Mouse (Mus musculus): ENCODE data around the gene Tnfsf10.
A peak's percentile ranks its signal among the peaks of the same experiment; 100 is the strongest.

The Tnfsf10 gene

DNA sequence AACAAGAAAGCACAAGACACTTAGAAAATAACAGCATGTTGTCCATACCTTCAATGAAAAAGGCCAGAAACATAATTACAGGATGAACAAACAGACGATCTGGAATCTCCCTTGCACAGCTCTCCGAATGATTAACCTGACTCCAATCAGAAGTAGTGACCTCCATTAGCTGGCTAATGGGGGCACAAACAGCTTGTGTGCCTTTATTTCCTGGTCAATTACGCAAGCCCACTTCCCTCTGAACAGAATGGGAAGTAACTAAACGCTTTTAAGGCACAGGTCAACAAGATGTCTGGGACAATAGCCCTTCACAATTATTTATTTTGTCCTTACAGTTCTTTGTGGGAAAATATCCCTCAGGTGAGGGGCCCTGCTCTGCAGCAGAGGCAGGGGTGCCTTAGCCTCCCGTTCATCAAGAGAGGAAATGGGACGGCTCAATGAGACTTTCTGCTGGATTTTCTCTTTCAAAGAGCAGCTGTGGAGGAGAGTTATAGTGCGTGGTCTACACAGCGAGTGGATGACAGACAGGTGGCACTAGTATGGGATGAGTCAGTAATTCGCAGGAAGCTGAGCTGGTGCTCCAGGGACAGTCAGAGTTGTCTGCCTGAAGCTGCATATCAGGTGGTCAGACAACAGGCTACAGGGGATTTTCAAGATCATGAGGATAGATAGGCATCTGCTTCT is 14.3 kb upstream of the Tnfsf10 start:
- DNase-seq (ENCODE audit: extremely low read depth, low read depth): no peak

- no peak for DNase-seq (ENCODE audit: extremely low read depth, low read depth)
Measured at GRCm38 (mm10) chr3:27306815-27307214, 10.0 kb upstream of the Tnfsf10 start.

- DNase-seq (ENCODE audit: extremely low read depth, low read depth): no peak
Measured at GRCm38 (mm10) chr3:27310973-27311372, 5.9 kb upstream of the Tnfsf10 start.

GRCm38 (mm10) chr3:27311475-27311874 is 5.4 kb upstream of the Tnfsf10 start:
- no peak for DNase-seq (ENCODE audit: extremely low read depth, low read depth)

GRCm38 (mm10) chr3:27314506-27315164 is 2.2 kb upstream of the Tnfsf10 start:
- no peak for DNase-seq (ENCODE audit: extremely low read depth, low read depth)

GRCm38 (mm10) chr3:27317288-27318024 is 628 bp downstream of the Tnfsf10 start:
- peak; percentile 3 for DNase-seq (ENCODE audit: extremely low read depth, low read depth)

DNA sequence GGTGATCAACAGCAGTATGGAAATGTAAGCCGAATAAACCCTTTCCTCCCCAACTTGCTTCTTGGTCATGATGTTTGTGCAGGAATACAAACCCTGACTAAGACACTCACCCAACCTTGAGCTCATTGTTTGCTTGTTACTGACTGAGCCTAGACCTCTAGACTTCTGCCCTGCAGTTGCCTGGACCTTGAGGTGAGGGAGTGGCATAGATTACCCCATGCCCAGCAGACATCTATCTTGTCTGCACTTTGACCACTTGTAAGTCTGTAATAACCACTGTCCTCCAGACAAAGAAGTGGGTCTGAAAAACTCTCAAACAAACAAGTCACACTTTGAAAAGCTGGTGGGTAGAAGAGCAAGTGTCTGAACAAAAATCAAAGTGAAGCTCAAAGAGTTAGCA is 2.8 kb downstream of the Tnfsf10 start:
- no peak for DNase-seq (ENCODE audit: extremely low read depth, low read depth)

DNA sequence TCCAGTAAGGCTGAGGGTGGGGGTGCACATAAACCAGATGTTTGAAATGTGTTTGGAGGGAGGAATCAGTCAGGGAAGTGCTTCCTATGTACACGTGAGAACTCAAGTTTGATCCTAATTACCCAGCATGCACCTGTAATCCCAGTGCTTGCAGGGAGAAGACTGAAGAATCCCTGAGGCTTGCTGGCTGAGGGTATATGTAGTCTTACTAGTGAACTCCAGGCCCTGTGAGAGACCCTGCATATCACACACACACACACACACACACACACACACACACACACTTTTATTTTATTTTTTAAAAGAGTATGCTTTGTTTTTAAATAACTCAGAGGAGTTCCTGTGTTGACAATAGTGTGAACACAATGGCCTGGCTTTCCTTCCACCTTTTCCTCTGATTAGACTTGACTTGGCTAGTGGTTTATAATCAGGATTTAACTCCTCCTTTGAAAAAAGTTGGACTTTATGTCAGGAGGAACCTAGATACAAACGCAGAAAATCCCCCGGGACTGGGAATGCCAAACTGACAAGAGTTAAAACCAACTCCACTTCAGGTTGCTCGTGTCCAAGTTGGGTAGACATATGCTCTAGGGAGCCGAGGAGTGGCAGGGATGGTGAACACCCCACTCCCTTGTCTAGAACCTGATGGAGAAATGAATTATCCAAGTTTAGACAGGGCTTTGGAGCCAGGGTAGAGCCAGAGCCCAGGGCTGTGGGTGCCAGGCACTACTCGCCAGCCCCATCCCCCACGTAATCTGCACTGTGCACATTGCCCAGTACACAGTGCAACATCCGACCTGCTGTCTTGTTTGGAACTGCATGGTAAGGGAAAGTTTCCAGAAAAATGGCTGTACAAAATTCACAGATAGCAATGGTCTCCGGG is 4.0 kb downstream of the Tnfsf10 start:
- DNase-seq (ENCODE audit: extremely low read depth, low read depth): no peak

DNA sequence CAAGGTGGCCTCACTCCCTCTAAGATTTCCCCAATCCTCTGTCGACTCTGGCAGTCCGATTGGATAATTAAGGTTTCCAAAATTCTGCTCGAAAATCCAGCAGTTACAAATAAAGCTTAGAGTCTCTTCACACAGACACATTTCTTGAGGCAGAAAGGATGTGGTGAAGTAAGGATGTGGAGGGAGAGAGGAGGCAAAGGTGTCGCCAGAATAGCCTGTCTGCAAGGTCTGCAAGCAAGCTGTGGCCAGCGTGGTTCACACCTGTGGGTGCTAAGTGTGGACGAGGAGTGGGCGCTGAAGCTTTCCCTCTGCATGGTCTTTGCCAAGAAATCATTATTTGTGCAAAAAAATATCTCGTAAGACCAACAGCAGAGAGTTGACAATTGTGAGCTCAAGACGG is 5.8 kb downstream of the Tnfsf10 start:
- no peak for DNase-seq (ENCODE audit: extremely low read depth, low read depth)

GRCm38 (mm10) chr3:27323551-27323950 is 6.7 kb downstream of the Tnfsf10 start:
- no peak for DNase-seq (ENCODE audit: extremely low read depth, low read depth)

DNA sequence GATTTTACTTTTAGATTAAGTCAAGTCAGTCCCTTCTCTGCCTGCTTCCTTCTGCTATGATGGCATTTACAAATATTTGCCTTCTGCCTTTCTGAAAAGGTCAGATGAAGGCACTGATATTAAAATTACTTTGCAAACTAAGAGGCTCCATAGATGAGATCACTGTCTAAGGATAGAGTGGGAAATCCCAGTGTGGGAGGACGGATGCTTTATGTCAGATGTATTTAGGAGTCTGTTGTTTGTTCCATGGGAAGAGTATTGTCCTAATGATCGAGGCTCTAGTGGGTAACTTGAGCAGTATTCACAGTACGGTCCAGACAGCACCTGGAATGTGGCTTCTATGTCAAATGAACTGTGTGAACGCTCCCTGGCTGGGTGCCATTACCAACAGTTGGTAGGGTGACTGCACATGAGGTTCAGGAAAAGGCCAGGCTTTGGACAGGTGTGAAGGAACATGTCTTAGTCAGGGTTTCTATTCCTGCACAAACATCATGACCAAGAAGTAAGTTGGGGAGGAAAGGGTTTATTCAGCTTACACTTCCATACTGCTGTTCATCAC is 9.9 kb downstream of the Tnfsf10 start:
- DNase-seq (ENCODE audit: extremely low read depth, low read depth): no peak

- DNase-seq (ENCODE audit: extremely low read depth, low read depth): no peak
Measured at GRCm38 (mm10) chr3:27330706-27331105, 13.9 kb downstream of the Tnfsf10 start.

- peak; percentile 5 for DNase-seq (ENCODE audit: extremely low read depth, low read depth)
Measured at GRCm38 (mm10) chr3:27338437-27338836, 21.6 kb downstream of the Tnfsf10 start.

DNA sequence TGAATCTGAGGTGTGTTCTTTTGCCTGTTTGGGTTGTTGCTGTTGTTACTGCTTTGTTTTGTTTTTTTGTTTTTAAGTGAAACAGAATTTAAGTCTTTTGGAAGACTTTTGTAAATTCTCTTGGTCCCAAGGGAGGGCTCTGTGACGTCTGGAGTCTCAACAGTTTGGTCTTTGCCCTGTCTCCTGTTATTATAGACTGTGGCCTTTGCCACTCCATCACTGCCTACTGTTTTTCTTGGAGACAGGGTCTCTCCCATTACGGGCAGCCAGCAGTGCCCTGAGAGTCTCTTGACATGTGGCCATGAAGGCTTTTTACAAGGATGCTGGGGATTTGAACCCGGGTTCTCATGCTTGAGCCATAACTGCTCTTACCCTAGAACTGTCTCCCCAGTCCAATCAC is 22.1 kb downstream of the Tnfsf10 start:
- DNase-seq (ENCODE audit: extremely low read depth, low read depth): no peak

DNA sequence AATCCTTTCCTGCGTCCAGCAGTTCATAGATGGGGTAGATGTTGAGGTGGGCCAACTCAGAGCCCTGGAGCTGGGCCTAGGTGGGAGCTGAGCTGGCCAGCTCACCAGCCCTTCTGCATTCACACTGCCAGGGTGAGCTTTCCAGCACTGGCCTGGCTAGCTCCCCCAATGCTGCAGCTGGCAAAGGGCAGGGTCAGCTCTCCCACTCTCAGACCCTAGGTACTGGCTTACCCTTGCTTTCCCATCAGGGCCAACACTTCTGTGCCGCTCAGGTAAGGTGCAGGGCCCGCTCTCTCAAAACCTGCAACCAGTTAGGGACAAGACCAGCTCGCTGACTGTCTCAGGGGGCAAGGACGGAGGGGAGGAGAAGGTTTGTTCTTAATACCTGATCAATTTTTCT is 23.9 kb downstream of the Tnfsf10 start:
- DNase-seq (ENCODE audit: extremely low read depth, low read depth): no peak

GRCm38 (mm10) chr3:27342462-27342861 is 25.6 kb downstream of the Tnfsf10 start:
- no peak for DNase-seq (ENCODE audit: extremely low read depth, low read depth)

GRCm38 (mm10) chr3:27345526-27345925 is 28.7 kb downstream of the Tnfsf10 start:
- no peak for DNase-seq (ENCODE audit: extremely low read depth, low read depth)

- no peak for DNase-seq (ENCODE audit: extremely low read depth, low read depth)
Measured at GRCm38 (mm10) chr3:27348462-27348861, 31.6 kb downstream of the Tnfsf10 start.

DNA sequence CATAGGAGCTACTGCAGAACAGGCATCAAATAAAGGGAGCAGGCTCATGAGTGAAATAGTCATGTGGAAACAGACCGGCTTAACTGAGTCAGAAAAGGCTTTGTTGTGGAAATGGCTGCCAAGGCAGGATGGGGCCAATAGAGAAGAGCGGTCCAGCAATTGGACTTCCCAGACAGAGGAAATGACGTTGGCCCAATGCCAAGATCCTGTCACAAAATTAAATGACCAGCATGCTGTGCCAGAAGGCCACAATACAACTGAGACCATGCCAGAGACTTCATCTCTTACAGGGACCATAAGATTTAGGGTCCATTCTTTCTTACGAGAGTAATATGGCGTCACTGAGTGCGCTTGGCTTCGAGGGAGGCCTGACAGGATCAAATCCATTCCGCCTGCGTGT is 34.3 kb downstream of the Tnfsf10 start:
- no peak for DNase-seq (ENCODE audit: extremely low read depth, low read depth)

DNA sequence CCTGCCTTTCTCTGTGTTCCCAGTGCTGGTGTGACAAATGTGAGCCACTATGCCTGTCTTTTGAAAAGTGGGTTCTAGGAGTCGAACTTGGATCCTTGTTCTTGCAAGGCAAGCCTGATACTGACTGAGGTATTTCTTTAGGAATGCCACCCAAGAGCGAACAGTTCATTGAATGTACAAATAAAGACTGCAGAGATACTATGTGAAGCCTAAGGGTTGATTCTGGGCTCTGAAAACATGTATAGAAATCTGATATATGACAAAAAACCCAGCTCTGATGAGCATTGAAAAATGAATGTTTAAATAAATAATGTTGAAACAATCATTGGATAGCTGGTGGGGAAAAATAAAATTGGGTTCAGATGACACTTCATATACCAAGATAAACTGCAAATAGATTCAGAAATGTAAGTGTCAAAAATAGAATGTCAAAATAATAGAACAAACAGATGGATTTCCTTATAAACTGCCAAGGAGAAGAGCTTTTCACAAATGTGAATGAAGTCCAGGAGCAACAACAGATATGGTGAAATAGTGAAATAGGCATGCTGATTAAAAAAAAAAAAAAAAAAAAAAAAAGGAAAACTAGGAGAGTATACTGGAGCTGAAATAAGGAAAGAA is 42.4 kb downstream of the Tnfsf10 start:
- DNase-seq (ENCODE audit: extremely low read depth, low read depth): no peak

GRCm38 (mm10) chr3:27370125-27370524 is 53.3 kb downstream of the Tnfsf10 start:
- DNase-seq (ENCODE audit: extremely low read depth, low read depth): no peak
